Mouse (Mus musculus): ENCODE results near the gene Chchd5.
A peak's percentile ranks its signal among the peaks of the same experiment; 100 is the strongest.

Gene Chchd5

GRCm38 (mm10) chr2:129129412-129129929 lies at the start of gene Chchd5:
Gene Chchd5 (plus strand): TSS chr2:129129700.
- DNase-seq (ENCODE audit: low spot score) = peak; percentile 83

- DNase-seq (ENCODE audit: low spot score) = no peak
Measured at GRCm38 (mm10) chr2:129081097-129081496, 48.4 kb upstream of the Chchd5 start.

GRCm38 (mm10) chr2:129083514-129083913 lies 46.0 kb upstream of the Chchd5 start:
- no peak for DNase-seq (ENCODE audit: low spot score)

DNA sequence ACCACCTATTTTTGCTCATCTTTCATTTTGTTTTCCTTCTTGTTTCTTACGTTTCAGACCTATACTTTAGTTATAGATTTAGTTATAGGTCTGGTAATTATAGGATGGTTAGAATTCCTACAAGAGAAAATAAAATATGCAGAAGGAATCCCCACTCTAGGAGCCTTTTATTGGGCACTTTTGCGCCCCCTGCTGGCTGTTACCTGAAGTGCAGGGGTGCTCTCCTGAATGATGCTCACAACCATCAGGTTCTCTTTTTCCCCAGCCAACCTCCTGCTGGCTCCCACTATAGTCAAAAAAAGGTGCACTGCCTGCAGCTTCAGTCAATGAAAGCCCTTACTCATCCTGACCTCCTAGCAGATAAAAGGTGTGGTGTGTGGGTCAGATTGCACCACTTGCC lies 44.5 kb upstream of the Chchd5 start:
- DNase-seq (ENCODE audit: low spot score) = no peak

GRCm38 (mm10) chr2:129087520-129087919 lies 42.0 kb upstream of the Chchd5 start:
- DNase-seq (ENCODE audit: low spot score) = no peak

DNA sequence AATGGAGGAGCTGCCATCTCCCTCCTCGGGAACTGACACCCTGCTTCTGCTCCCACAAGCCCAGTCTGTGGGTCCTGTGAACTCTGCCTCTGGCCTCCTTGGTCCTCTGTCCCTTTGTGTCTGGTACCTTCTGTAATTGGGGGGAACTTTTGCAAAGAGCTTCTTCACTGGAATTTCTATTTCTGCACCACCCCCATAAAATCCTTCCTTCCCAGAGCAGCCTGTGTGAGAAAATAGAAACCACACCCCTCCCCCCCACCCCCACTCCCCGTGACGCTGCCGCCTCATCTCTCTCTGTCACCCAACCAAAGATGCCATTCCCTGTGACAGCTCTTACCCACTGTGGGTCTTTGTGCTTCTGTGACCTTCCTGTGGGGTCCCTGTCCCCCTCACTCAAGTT lies 39.1 kb upstream of the Chchd5 start:
- DNase-seq (ENCODE audit: low spot score) = no peak

DNA sequence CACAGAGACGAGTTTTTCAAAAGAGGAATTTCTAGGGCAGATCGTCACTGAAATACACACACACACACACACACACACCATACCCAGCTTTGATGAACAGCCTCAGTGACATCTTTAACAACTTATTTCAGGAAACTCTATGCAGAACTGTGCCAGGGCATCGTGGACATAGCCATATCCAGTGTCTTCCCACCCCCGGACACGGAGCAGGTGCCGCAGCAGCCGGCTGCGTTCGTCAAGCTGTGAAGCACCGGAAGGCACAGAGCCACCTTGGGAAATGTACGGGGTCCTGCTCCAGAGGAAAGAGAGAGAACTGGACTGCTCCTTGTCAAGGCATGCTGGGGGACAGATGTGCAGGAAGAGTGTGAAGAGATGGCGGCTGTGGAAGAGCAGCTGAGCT lies 36.7 kb upstream of the Chchd5 start:
- no peak for DNase-seq (ENCODE audit: low spot score)

DNA sequence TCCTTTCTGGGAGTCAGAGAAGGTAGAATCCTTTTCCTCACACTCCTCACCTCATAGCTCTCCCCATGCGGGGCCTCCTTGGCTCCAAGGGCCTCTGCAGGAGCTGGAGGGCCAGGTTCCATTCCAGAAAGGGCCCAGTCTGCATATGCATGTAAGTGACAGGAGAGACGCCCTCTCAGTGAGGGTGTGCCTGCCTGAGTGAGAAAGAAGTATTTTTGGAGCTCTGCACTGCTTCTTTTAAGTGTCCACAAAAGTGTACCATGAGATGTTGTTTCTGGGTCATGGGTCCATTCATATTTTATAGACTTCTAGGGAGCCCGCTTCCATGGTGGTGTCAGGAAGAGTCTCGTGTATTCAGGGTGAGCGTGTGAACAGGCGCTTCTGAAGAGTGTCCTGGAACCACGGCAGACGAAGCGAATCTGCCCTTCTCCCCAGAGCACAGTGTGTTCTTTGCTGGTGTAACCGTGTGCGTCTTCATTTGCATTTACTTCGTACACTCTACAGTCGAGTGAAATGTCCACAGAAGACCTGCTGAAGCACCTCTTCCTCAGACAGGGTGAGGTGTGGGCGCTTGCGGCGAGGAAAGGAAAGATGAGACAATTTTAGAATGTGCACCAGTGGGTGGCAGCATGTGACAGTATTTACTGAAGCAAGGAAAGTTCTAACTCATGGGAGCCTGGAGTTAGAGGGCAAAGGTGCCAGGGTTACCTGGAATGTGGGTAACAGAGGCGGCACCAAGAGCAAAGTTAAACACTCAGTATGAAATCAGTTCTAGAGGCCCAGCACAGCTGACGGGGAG lies 35.4 kb upstream of the Chchd5 start:
- no peak for DNase-seq (ENCODE audit: low spot score)

DNA sequence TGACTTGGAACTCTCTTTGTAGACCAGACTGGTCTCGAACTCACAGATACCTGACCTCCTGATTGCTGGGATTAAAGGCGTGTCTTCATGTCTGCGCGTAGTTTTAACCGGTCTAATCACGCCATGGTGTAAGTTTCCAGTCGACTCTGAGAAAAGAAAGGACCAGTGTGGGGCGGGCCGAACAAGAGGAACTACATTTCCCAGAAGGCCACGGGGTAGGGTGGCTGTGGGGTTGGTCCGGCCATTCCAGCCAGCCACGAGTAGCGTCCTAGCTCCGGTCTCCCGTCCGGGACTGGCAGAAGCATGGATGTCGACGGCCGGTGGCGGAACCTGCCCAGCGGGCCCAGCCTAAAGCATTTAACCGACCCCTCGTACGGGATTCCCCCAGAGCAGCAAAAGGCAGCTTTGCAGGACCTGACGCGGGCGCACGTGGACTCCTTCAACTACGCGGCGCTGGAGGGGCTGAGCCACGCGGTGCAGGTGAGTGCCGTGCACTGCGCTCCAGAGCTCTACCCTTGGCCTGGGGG lies 28.7 kb upstream of the Chchd5 start, which contains the start of gene Polr1b:
Gene Polr1b, plus strand, starts transcription at position 212 of the 527 bp plus-strand sequence.
- DNase-seq (ENCODE audit: low spot score) = peak; percentile 91

- no peak for DNase-seq (ENCODE audit: low spot score)
Measured at GRCm38 (mm10) chr2:129112924-129113323, 16.6 kb upstream of the Chchd5 start.

GRCm38 (mm10) chr2:129115706-129116367 lies 13.7 kb upstream of the Chchd5 start:
- DNase-seq (ENCODE audit: low spot score) = no peak

DNA sequence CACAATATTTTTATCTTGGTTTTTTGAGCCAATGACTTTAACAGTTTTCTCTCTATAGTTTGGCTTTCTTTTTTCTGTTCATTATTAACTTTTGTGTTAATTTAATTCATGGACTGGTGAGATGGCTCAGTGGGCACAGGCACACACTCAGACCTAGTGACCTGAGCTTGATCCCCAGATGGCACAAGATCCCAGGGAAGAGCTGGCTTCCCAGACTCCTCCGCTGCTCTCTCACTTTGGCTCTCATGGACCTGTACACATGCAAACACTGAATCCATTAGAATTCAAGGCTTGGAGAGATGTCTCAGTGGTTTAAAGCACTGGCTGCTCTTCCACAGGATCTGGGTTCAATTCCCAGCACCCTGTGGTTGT lies 13.1 kb upstream of the Chchd5 start:
- DNase-seq (ENCODE audit: low spot score) = no peak

DNA sequence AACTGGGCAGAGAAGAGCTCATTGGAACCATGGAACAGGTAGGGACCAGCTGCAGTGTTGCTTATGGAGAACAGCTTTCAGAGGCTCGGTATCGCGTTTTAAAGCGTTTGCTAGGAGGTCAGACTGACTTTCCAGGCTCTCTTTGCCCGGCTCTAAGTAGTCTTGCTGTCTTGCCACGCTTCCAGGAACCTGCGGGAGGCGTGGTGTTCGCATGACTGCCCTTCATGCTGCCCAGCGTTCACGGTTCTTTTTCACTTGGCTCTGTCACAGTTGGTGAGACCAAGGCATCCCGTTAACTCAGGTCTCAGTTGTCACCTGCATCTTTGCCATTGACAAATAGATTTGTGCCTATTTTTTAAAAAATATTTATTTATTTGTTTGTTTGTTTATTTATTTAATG lies 11.4 kb upstream of the Chchd5 start:
- DNase-seq (ENCODE audit: low spot score) = no peak

DNA sequence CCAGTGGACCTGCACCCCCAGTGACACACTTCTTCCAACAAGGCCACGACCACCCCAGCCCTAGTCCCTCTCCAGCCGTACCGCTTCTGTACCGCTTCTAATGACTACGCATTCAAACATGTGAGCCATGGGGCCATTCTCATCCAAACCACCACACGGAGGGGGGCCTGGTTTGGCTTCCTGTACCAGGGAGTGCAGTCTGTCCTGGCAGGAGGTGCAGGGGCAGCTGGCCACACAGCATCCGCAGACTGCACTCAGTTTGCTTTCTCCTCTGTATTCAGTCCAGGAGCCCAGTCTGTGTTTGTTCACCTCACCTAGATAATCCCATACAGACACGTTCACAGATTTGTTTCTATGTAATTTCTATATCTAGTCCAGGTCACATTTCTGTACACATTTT lies 7.5 kb upstream of the Chchd5 start:
- no peak for DNase-seq (ENCODE audit: low spot score)

GRCm38 (mm10) chr2:129129987-129130545 lies 566 bp downstream of the Chchd5 start:
- peak; percentile 55 for DNase-seq (ENCODE audit: low spot score)

DNA sequence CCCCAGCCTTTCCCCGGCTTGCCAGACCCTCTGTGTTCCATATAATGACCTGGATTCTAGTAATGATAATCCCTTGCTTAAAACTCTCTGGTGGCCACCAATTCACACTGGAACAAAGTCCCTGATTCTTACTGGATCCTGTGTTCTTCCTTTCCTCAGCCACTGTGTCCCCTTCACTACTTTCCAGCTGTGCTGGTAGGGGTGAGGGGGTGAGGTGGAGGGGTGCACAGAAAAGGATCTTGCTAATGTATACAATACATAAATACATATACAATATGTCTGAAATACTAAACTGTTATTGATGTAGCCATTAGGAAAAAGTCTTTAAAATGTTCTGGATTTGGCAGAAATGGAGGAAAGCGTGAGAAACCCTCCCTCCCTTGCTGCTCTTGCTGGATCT lies 1.3 kb downstream of the Chchd5 start:
- DNase-seq (ENCODE audit: low spot score) = no peak

GRCm38 (mm10) chr2:129132231-129132630 lies 2.7 kb downstream of the Chchd5 start:
- no peak for DNase-seq (ENCODE audit: low spot score)

- DNase-seq (ENCODE audit: low spot score) = peak; percentile 77
Measured at GRCm38 (mm10) chr2:129133006-129133805, 3.7 kb downstream of the Chchd5 start.

GRCm38 (mm10) chr2:129139906-129140305 lies 10.4 kb downstream of the Chchd5 start:
- DNase-seq (ENCODE audit: low spot score) = no peak

- no peak for DNase-seq (ENCODE audit: low spot score)
Measured at GRCm38 (mm10) chr2:129148836-129149235, 19.3 kb downstream of the Chchd5 start.

GRCm38 (mm10) chr2:129150386-129150785 lies 20.9 kb downstream of the Chchd5 start:
- DNase-seq (ENCODE audit: low spot score) = no peak

DNA sequence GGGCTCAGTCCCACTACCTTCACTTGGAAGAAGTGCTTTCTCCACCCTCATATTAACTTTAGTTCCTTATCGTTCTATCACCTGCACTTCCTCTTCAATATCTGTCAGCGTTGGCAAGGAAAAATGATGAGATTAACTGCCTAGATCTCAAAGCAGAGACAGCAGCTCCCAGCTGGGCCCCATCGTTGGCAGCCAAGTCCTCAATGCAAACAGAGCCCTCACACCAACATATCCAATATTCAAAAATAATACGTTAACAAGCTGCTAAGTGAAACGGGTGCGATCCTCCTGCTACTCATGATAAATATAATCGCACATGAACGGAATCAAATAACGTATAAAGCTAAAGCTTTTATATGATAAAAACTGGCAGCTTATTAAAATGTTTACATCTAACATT lies 21.6 kb downstream of the Chchd5 start:
- no peak for DNase-seq (ENCODE audit: low spot score)
